Mouse (Mus musculus): ENCODE data around the gene Tmem239.

Gene Tmem239

DNA sequence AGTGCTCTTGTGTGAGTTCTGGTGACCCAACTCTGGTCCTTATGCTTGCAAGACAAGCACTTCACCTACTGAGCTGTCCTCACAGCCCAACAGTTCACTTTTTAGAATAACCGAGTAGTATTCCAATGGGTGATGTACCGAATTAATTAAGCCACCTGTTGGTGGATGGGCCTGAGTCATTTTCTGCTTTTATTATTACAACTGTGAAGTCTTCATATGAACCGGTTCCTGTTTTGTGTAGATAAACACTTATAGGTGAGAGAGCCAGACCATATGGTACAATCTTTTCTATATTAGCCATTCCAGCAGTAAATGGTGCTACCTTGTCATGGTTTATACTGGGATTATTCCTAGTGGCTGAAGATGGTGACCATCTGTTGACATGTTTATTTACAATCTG lies 6.5 kb downstream of the Tmem239 start:
- DNase-seq: no peak

GRCm38 (mm10) chr2:130414094-130414856 lies 8.0 kb downstream of the Tmem239 start:
- DNase-seq: no peak

GRCm38 (mm10) chr2:130421781-130422620 lies 15.7 kb downstream of the Tmem239 start:
- DNase-seq: no peak

DNA sequence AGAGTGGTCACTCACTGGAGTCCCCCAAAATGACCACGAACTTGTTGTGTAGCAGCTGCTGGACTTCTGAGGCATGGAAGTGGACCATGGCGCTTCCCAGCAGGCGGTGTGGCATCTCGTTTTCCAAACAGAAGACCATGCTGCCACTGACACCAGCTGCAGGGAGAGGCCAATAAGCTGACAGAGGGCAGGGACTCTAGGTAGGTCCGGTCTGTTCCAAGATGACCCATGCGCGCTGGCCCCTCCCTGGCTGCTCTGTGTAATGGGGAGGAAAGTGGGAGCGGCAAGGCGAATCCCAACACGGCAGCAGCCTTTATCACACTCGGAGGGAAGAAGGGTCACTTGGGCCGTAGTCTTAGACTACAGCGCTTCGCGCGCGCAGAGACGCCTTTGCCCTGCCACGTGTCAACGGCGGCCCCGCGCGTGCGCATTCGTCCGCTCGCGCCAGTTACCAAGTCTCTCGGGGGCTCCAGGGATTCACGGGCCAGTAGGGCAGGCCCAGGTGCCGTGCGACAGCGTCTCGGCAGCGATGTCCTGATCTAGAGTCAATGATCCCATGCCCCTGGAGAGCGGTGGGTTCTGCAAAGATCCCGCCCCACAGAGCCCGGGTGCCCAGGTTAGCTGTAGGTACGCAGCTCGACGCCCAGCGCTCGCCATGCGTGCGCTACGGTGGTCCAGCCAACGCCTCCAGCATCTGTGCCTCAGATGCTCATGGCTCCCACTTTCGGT lies 17.3 kb downstream of the Tmem239 start:
- peak; percentile 94 for DNase-seq

DNA sequence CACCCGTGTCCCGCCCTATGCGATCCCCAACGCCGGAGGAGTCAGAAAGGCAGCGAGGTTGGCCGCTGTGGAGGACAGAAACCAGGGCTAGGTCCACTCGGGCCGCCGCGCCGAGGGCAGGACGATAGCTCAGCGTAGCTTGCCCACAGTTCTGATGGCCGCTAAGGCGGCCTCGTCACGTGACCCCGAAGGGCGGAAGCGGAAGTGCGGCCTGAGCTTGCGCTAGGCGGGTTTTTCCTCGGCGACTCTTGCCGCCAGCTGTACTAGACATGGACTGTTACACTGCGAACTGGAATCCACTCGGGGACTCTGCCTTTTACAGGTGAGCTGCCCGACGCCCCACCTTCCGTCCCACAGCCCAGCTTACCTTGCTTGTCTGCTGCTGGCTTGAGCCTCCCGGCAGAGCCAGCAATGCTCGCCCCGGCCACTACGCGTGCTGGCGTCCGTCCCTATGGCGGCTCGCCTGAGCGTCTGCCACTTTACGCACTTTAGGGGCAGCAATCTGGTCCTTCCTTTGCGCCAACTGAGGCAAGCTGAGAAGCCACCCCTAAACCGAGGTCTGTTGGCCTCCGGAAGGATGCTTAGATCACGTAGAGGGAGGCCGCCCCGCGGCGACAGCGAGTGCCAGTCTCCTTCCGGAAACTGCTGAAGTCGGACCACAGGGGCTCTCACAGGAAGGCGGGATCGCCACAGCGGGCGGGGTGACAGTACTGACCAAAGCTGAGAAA lies 18.0 kb downstream of the Tmem239 start, which contains the start of the genes Vps16 and Pced1a:
Gene Vps16, plus strand, starts transcription at position 214 of the 728 bp plus-strand sequence.
Gene Pced1a, minus strand, starts transcription at position 576 of the 728 bp plus-strand sequence.
- DNase-seq: peak; percentile 96 to 97

GRCm38 (mm10) chr2:130425112-130425511 lies 18.8 kb downstream of the Tmem239 start:
- DNase-seq: peak; percentile 40 to 46

DNA sequence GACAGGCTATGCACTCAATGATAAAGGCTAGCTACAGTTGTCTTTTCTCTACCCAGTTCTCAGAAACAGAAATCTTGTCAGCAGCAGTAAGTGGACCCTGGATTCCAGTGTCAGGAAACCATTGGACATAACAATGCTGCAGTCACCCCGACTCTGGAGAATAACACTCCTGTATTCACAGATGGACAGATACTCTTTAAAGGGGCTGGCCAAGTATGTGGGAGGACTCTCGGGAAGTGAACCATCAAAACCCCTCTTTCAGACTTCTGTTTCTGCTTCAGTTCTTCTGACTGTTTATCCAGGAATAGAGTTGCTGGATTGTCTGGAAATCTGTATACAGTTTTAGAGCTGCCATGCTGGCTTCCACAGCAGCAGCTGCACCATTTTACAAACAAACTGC lies 23.6 kb downstream of the Tmem239 start:
- DNase-seq: no peak

- DNase-seq: no peak
Observed at GRCm38 (mm10) chr2:130430484-130430883, 24.2 kb downstream of the Tmem239 start.

DNA sequence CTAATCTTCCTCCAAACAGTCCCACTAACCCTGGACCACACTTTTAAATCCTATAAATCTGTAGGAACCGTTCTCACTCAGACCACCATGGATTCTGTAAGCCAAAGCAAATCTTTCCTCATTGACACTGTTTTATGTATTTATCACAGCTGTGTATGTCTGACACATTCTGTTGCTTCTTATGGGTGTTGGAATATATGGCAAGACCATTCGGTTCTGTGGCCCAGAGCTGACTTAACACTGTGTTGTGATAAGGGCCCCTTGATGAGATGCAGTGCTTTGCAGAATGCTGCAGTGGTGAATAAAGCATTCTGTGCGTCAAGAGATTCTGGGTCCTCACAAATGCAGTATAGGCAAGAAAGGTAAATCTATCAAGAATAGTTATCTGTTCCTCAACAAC lies 25.9 kb downstream of the Tmem239 start:
- no peak for DNase-seq

GRCm38 (mm10) chr2:130433152-130433551 lies 26.9 kb downstream of the Tmem239 start:
- DNase-seq: peak; percentile 75 to 84

GRCm38 (mm10) chr2:130436769-130437168 lies 30.5 kb downstream of the Tmem239 start:
- DNase-seq: no peak

GRCm38 (mm10) chr2:130438861-130439260 lies 32.6 kb downstream of the Tmem239 start:
- peak; percentile 28 to 59 for DNase-seq

DNA sequence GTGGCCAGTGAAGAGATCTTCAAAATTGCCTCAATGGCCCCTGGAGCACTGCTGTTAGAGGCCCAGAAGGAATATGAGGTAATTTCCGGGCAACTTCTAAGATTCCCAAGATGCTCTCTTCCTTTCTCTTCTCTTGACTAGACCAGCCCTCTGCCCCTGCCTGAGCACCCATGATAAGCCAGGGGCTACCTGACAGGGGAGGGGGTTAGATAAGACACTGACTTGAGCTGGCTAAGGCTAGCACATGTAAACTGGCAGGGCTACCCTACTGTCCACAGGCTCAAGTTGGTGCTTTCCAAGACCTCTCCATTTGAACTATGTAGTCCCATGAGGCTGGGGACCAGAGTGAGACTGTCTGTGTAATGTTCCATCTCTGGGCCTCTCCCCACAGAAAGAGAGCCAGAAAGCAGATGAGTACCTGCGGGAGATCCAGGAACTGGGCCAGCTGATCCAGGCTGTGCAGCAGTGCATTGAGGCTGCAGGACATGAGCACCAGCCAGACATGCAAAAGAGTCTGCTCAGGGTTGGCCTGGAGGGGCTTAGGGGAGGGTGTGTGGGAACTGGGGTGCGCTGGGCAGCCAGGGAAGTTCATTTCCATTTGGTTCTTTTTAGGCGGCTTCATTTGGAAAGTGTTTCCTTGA lies 33.7 kb downstream of the Tmem239 start:
- DNase-seq: peak; percentile 62 to 78

DNA sequence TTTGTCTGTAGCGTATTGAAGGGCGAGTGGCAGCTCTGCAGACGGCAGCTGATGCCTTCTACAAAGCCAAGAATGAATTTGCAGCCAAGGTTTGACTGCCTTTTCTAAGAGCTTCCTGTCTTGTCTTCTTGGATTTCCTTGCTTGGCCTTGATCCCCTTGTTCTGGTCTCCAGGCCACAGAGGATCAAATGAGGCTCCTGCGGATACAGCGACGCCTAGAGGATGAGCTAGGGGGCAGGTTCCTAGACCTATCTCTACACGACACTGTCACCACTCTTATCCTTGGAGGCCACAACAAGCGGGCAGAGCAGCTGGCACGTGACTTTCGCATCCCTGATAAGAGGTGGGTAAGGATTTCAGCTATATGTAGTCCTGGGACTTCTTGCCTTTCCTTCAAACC lies 35.9 kb downstream of the Tmem239 start:
- no peak for DNase-seq

- DNase-seq: no peak
Observed at GRCm38 (mm10) chr2:130448449-130448848, 42.2 kb downstream of the Tmem239 start.

GRCm38 (mm10) chr2:130449021-130449793 lies 42.9 kb downstream of the Tmem239 start:
- peak in 1 of 2 experiments; percentile 15 for DNase-seq

DNA sequence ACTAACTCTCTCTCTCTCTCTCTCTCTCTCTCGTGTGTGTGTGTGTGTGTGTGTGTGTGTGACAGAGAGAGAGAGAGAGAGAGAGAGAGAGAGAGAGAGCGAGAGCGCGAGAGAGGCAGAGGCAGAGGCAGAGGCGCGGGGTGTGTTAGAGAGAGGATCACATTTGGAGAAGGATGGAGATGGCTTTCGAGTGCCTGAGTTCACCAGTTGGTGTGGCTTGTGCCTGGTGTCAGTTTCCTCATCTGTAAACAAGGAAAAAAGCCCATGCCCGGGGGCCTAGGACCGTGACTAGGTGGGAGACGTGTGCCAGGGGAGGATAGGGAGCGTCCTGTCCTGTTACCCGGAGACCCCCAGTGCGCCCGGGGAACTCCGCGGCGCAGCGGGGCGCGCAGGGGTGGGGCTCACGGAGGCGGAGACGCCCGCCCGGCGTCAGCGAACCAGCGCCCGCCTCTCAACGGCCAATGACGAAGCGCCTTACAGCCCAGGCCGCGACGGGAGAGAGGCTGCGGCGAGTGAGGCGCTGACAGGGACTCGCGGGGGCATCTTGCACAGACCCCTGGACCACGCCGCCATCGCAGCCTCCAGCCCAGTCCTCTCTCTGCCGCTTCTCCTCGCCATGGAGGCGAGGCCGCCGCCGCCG lies 43.6 kb downstream of the Tmem239 start, which contains the start of gene Ptpra:
Gene Ptpra, plus strand, starts transcription at position 485 of the 640 bp plus-strand sequence.
- DNase-seq: peak; percentile 95 to 96

GRCm38 (mm10) chr2:130450434-130450796 lies 44.1 kb downstream of the Tmem239 start:
- peak; percentile 78 to 79 for DNase-seq

- peak in 1 of 2 experiments; percentile 21 for DNase-seq
Observed at GRCm38 (mm10) chr2:130451086-130451726, 44.9 kb downstream of the Tmem239 start.

- DNase-seq: peak; percentile 35 to 49
Observed at GRCm38 (mm10) chr2:130451727-130452090, 45.4 kb downstream of the Tmem239 start.
